Mouse (Mus musculus): Measurements from ENCODE around the gene Sf3a2. TPM values are rescaled to one million over a fixed set of nuclear protein-coding genes. Genes with fewer than 3 reads are reported as not detected.

Gene Sf3a2
- polyA plus RNA-seq, 1 experiment from 2014 or later = 62.3 TPM

DNA sequence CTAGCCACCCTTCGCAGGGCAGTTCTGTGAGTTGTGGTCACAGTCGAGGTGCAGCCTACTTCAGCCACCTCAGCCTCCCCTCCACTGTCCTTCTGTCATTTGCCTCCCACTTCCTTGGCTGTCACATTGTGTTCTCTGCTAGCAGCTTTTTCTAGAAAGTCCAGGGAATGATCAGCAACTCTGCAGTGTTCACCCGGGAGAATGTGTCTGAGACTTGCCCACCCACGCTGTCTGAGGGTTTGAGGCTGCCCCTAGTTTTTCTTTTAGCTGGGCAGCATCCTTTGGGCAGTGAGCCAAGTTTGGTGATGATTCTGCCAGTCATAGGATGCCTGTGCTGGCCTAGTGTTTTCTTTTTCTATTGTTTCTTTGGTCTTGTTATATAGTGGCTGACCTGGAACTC, 41.0 kb upstream of the Sf3a2 start:
- Histone ChIP-seq H3K4me1 (ENCODE audit: control insufficient read depth, insufficient read depth, low read length) (peaks cover 59% of the 10 kb centered on the region), H3K27ac (ENCODE audit: low read length) (no peak overlapping the region), H3K27me3 (replicated peaks; ENCODE audit: control insufficient read depth, insufficient read depth, low read length) (no peaks in the 10 kb centered on the region), H3K4me3 (ENCODE audit: low read length) (peak overlapping the region; percentile 93), H3K36me3 (ENCODE audit: control insufficient read depth, insufficient read depth, low read length) (no peaks in the 10 kb centered on the region), H3K9me3 (ENCODE audit: control insufficient read depth, low read length) (no peaks in the 10 kb centered on the region), H3K9ac (ENCODE audit: low read depth, low read length) (peak overlapping the region; percentile 90; the same call in 1 of the 2 replicates), H3K4me2 (ENCODE audit: low read depth, low read length) (peak overlapping the region; percentile 84)
- ATAC-seq = no peak
- 53% methylated on average over 4 of the region's 4 CpGs for WGBS

DNA sequence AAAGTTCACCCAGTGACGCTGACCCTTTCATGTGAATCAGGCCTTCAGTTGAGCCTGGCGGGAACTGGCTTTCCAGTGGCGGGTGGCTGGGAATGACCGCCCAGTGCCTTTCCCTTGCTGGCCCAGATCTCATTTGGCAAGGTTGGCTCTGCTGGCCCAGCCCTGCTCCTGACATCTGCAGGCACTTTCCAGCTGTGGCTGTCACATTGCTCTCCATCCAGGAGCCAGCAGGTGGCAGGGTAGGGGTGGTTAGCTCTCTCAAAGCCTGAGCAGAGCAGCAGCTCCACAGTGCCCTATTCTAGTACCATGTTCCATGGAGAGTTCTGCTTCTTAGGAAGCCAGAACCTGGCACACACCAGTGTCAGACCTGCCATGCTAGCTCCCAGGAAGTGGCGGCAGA, 40.3 kb upstream of the Sf3a2 start:
- no peak overlapping the region for H3K4me3 ChIP-seq (ENCODE audit: low read length)
- no peaks in the 10 kb centered on the region for H3K9me3 ChIP-seq (ENCODE audit: control insufficient read depth, low read length)
- no peaks in the 10 kb centered on the region for H3K27me3 ChIP-seq (replicated peaks; ENCODE audit: control insufficient read depth, insufficient read depth, low read length)
- H3K4me2 ChIP-seq (ENCODE audit: low read depth, low read length) = no peak overlapping the region
- ATAC-seq = peak; percentile 29; the same call in 1 of the 2 replicates
- no peak overlapping the region for H3K27ac ChIP-seq (ENCODE audit: low read length)
- H3K9ac ChIP-seq (ENCODE audit: low read depth, low read length) = no peak overlapping the region
- no peaks in the 10 kb centered on the region for H3K36me3 ChIP-seq (ENCODE audit: control insufficient read depth, insufficient read depth, low read length)
- 38% methylated on average over 5 of the region's 5 CpGs for WGBS
- peaks cover 54% of the 10 kb centered on the region for H3K4me1 ChIP-seq (ENCODE audit: control insufficient read depth, insufficient read depth, low read length)

DNA sequence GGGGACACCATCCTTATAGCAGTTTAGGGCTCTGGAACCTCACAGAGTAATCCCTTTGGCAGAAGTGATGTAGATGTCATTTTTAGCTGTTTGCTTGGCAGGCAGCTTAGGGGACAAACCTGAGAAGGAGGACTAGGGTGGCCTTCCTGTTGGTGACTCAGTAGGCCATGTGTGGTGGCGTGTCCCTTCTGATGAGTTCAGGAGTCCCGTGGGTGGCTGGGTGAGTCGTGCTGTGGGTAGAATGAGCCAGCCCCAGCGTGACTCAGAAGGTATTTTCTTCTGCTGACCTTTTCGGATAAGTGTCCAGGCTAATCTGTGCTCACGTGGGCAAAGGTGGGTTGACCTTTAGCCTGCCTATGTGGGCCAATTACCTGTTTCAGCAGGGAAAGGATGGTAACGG, 39.3 kb upstream of the Sf3a2 start:
- Histone ChIP-seq H3K27ac (ENCODE audit: low read length) (no peak overlapping the region), H3K4me1 (ENCODE audit: control insufficient read depth, insufficient read depth, low read length) (peaks cover 53% of the 10 kb centered on the region), H3K36me3 (ENCODE audit: control insufficient read depth, insufficient read depth, low read length) (peaks cover 2% of the 10 kb centered on the region; the same call in 1 of the 2 replicates), H3K4me3 (ENCODE audit: low read length) (no peak overlapping the region), H3K9ac (ENCODE audit: low read depth, low read length) (no peak overlapping the region), H3K27me3 (replicated peaks; ENCODE audit: control insufficient read depth, insufficient read depth, low read length) (no peaks in the 10 kb centered on the region), H3K4me2 (ENCODE audit: low read depth, low read length) (no peak overlapping the region), H3K9me3 (ENCODE audit: control insufficient read depth, low read length) (no peaks in the 10 kb centered on the region)
- WGBS = 72% methylated on average over 7 of the region's 7 CpGs
- no peak for ATAC-seq

DNA sequence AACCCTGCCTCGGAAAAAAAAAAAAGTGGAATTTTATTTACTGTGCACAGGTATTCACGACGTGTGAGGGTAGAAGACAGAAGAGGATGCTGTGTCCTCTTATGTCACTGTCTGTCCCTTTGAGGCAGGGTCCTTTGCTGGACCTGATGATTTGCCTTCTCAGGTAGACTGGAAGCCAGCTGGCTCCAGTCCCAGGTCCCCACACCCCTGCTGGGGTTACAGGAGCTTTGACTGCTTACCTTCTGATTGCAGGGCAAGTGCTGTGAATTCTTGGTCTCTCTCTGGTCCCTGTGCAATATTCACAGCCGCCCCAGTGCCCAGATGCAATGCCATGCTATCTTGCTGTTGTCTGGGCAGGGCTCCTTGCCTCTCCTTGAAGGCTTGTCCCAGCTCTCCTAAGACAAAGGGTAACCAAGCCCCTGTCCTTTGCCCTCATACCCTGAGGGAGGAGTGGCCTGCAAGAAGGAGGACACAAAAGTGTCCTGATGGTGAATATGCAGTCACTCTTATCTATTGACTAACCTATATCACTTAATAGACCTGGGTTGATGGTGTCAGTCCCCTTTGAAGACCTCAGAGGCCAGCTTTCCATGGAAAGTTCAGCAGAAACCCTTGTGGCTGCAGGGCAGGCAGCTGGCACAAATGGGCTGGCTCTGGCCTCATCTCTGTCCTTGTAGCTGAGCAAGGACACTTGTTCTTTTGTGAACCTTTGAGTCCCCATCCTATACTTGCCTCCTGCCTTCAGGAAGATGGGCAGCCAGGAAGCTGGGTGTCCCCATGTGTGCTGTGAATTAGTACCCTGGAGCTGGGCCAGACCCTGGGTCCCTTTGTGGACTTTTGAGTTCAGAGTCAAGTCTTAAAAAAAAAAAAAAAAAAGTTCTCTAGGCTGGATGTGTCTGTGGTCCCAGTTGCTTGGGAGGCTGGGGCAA, 37.1 kb upstream of the Sf3a2 start:
- peak overlapping the region; percentile 57; the same call in 1 of the 2 replicates for H3K27ac ChIP-seq (ENCODE audit: low read length)

DNA sequence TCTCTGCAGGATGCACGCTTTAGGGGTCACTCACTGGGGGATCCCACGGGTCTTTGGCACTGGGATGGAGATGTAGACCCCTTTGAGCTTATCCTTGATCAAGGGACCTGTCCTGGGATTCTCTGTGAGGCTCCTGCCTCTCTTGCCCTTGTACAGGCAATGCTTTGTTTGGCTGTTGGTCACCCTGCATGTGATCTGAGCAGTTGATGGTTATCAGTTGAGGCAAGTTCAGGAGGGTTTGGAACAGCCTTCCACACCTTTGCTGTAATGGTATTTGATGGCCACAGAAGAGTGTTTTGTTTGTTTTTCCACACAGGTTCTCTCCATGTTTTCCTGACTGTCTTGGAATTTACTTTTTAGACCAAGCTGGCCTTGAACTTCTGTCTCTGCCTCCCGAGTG, 36.2 kb upstream of the Sf3a2 start:
- Histone ChIP-seq H3K4me3 (ENCODE audit: low read length) (no peak overlapping the region), H3K27me3 (replicated peaks; ENCODE audit: control insufficient read depth, insufficient read depth, low read length) (no peaks in the 10 kb centered on the region), H3K9me3 (ENCODE audit: control insufficient read depth, low read length) (no peaks in the 10 kb centered on the region), H3K4me2 (ENCODE audit: low read depth, low read length) (no peak overlapping the region), H3K4me1 (ENCODE audit: control insufficient read depth, insufficient read depth, low read length) (peaks cover 48% of the 10 kb centered on the region), H3K36me3 (ENCODE audit: control insufficient read depth, insufficient read depth, low read length) (peaks cover 8% of the 10 kb centered on the region; the same call in 1 of the 2 replicates), H3K9ac (ENCODE audit: low read depth, low read length) (no peak overlapping the region), H3K27ac (ENCODE audit: low read length) (no peak overlapping the region)
- no peak for ATAC-seq
- 60% methylated on average over 3 of the region's 3 CpGs for WGBS

More for the DNA sequence above, 37.1 kb upstream of the Sf3a2 start:
- ATAC-seq = peak; percentile 52
- 65% methylated on average over 4 of the region's 4 CpGs for WGBS
- Histone ChIP-seq H3K36me3 (ENCODE audit: control insufficient read depth, insufficient read depth, low read length) (peaks cover 2% of the 10 kb centered on the region; the same call in 1 of the 2 replicates), H3K4me3 (ENCODE audit: low read length) (no peak overlapping the region), H3K9ac (ENCODE audit: low read depth, low read length) (no peak overlapping the region), H3K4me2 (ENCODE audit: low read depth, low read length) (no peak overlapping the region; the same call in 1 of the 2 replicates), H3K4me1 (ENCODE audit: control insufficient read depth, insufficient read depth, low read length) (peaks cover 57% of the 10 kb centered on the region), H3K27me3 (replicated peaks; ENCODE audit: control insufficient read depth, insufficient read depth, low read length) (no peaks in the 10 kb centered on the region), H3K9me3 (ENCODE audit: control insufficient read depth, low read length) (no peaks in the 10 kb centered on the region)

DNA sequence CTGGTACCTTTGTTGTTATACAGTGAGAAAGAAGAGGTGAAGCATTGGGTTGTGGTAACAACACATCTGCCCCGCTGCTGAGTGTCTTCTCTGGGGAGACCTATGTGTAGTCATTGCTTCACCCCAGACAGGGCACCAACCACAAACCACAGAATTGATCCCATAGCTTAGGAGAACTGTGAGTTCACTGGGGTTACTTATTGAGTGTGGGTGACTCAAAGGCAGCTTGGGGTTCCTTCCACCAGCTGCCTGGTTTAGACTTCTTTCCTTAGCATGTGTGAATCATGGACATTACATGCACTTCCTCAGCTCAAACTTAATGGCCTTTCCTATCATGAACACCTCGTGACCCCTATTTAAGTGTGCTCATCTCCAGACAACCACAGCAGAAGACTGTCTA, 34.5 kb upstream of the Sf3a2 start:
- peaks cover 34% of the 10 kb centered on the region for H3K4me1 ChIP-seq (ENCODE audit: control insufficient read depth, insufficient read depth, low read length)
- no peaks in the 10 kb centered on the region for H3K27me3 ChIP-seq (replicated peaks; ENCODE audit: control insufficient read depth, insufficient read depth, low read length)
- 88% methylated on average over 2 of the region's 2 CpGs for WGBS

DNA sequence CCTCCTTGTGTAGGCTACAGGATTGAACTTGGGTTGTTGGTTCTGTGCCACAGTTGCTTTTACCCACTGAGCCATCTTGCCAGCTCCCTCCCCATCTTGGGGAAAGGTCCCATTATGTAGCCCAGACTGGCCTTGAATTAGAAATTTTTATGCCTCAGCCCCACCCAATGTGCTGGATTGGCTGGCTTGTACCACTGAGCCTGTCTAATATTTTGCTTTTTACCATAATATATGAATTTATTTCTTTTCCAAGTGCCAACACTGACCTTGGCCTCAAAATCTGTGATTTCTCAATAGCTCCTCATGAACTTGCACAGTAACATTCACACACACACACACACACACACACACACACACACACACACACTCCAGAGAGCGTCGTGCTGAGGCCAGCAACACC, 32.3 kb upstream of the Sf3a2 start:
- ATAC-seq = no peak
- Histone ChIP-seq H3K36me3 (ENCODE audit: control insufficient read depth, insufficient read depth, low read length) (peaks cover 22% of the 10 kb centered on the region), H3K4me1 (ENCODE audit: control insufficient read depth, insufficient read depth, low read length) (peaks cover 17% of the 10 kb centered on the region), H3K27me3 (replicated peaks; ENCODE audit: control insufficient read depth, insufficient read depth, low read length) (no peaks in the 10 kb centered on the region), H3K9ac (ENCODE audit: low read depth, low read length) (no peak overlapping the region), H3K4me3 (ENCODE audit: low read length) (no peak overlapping the region), H3K27ac (ENCODE audit: low read length) (no peak overlapping the region), H3K4me2 (ENCODE audit: low read depth, low read length) (no peak overlapping the region), H3K9me3 (ENCODE audit: control insufficient read depth, low read length) (no peaks in the 10 kb centered on the region)
- WGBS = 68% methylated on average over 2 of the region's 2 CpGs

More for the DNA sequence above, 34.5 kb upstream of the Sf3a2 start:
- no peak for ATAC-seq
- H3K27ac ChIP-seq (ENCODE audit: low read length) = no peak overlapping the region
- no peaks in the 10 kb centered on the region for H3K9me3 ChIP-seq (ENCODE audit: control insufficient read depth, low read length)
- H3K9ac ChIP-seq (ENCODE audit: low read depth, low read length) = no peak overlapping the region
- no peak overlapping the region for H3K4me3 ChIP-seq (ENCODE audit: low read length)
- H3K36me3 ChIP-seq (ENCODE audit: control insufficient read depth, insufficient read depth, low read length) = peaks cover 15% of the 10 kb centered on the region
- no peak overlapping the region for H3K4me2 ChIP-seq (ENCODE audit: low read depth, low read length)

DNA sequence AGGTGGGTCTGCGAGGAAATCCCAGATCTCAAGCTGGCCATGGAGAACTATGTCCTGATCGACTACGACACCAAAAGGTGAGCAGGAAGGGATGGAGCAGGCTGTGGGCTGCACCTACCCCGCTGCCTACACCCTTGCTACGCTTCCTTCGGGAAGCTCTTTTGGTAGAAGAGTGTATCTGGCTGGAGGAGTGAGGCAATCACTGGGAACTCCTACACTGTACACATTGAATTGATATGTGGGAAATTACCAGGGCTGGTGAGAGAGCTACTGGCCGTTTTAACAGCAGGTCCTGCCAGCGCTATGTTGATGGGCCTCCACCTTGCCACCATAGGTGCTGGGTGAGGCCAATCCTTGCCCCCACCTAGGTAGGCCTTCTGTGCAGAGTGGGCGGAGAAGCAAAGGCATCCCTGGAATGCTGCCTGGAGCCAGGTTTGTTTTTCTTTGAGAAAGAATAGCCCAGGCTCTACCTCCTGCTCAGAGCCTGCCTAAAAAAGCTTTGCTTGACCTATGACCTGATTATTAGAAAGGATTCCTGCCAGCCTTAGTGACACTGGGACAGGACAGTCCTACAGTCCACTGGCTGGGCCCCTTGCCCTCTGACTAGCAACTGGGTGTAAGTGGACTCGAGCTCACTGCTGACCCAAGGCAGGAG, 31.7 kb upstream of the Sf3a2 start:
- H3K27ac ChIP-seq (ENCODE audit: low read length) = no peak overlapping the region
- 66% methylated on average over 10 of the region's 10 CpGs for WGBS

DNA sequence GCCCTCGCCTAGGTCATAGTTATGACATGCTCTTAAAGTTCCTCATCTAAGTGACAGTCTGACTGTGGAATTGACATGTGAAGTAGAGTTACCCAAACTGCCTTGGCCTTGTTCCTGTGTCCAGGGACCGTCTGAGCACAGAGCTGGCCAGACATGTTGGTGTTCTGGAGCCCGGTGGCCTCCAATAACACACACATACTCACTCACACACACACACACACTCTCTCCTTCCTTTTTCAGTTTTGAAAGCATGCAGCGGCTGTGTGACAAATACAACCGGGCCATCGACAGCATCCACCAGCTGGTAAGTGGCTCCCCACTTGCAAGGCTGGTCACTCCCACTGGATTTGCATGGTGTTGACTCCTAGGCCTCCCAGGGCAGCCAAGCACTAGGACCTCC, 29.6 kb upstream of the Sf3a2 start:
- Histone ChIP-seq H3K4me1 (ENCODE audit: control insufficient read depth, insufficient read depth, low read length) (0 out of 2 replicates have a peak, but pooled peaks cover 4% of the 10 kb centered on the region), H3K9ac (ENCODE audit: low read depth, low read length) (no peak overlapping the region), H3K27me3 (replicated peaks; ENCODE audit: control insufficient read depth, insufficient read depth, low read length) (no peaks in the 10 kb centered on the region), H3K27ac (ENCODE audit: low read length) (no peak overlapping the region), H3K9me3 (ENCODE audit: control insufficient read depth, low read length) (no peaks in the 10 kb centered on the region), H3K4me2 (ENCODE audit: low read depth, low read length) (no peak overlapping the region), H3K36me3 (ENCODE audit: control insufficient read depth, insufficient read depth, low read length) (peaks cover 38% of the 10 kb centered on the region), H3K4me3 (ENCODE audit: low read length) (no peak overlapping the region)
- ATAC-seq = no peak
- WGBS = 88% methylated on average over 6 of the region's 6 CpGs

More for the DNA sequence above, 31.7 kb upstream of the Sf3a2 start:
- no peak overlapping the region for H3K9ac ChIP-seq (ENCODE audit: low read depth, low read length)
- H3K4me1 ChIP-seq (ENCODE audit: control insufficient read depth, insufficient read depth, low read length) = peaks cover 12% of the 10 kb centered on the region
- no peak overlapping the region for H3K4me2 ChIP-seq (ENCODE audit: low read depth, low read length)
- no peak overlapping the region for H3K4me3 ChIP-seq (ENCODE audit: low read length)
- H3K9me3 ChIP-seq (ENCODE audit: control insufficient read depth, low read length) = no peaks in the 10 kb centered on the region
- peak; percentile 46 for ATAC-seq
- peaks cover 24% of the 10 kb centered on the region for H3K36me3 ChIP-seq (ENCODE audit: control insufficient read depth, insufficient read depth, low read length)
- no peaks in the 10 kb centered on the region for H3K27me3 ChIP-seq (replicated peaks; ENCODE audit: control insufficient read depth, insufficient read depth, low read length)

Measured in intestine, embryonic 16.5 days (tissue).